Mouse (Mus musculus): Measurements from ENCODE around the gene Rapgef6. TPM values are rescaled to one million over a fixed set of nuclear protein-coding genes. Genes with fewer than 3 reads are reported as not detected.

The Rapgef6 gene
- polyA plus RNA-seq, 1 experiment from 2014 or later: 35.8 TPM

DNA sequence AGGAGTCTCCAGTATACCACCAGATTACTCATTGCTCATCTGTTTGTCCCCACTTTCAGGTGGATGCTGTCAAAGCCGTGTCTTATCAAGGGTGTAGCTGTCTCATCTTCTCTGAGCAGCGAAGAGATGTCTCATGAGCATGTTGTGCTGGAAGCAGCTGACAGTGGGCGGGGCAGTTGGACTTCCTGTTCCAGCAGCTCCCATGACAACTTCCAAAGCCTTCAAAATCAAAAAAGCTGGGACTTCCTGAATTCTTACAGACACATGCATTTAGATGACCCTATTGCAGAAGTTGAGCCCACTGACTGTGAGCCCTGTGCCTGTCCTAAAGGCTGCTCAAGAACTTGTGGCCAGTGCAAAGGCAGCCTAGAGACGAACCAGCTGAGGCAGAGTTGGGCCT lies 168.5 kb downstream of the Rapgef6 start:
- no peaks in the 10 kb centered on the region for H3K4me1 ChIP-seq (ENCODE audit: control insufficient read depth, insufficient read depth, low read length)
- H3K9ac ChIP-seq (ENCODE audit: low read depth, low read length): no peak overlapping the region
- H3K4me3 ChIP-seq (ENCODE audit: low read length): no peak overlapping the region
- H3K9me3 ChIP-seq (ENCODE audit: control insufficient read depth, low read length): no peaks in the 10 kb centered on the region
- H3K27ac ChIP-seq (ENCODE audit: low read depth, low read length): no peak overlapping the region
- no peaks in the 10 kb centered on the region for H3K27me3 ChIP-seq (ENCODE audit: control insufficient read depth, insufficient read depth, low read length)
- peaks cover 31% of the 10 kb centered on the region for H3K36me3 ChIP-seq (ENCODE audit: control insufficient read depth, insufficient read depth, low read length)
- no peak for ATAC-seq (ENCODE audit: low FRiP score, low TSS enrichment)
- 87% methylated on average over 4 of the region's 4 CpGs for WGBS
- H3K4me2 ChIP-seq (replicated peaks; ENCODE audit: low read depth, low read length): no peak overlapping the region

- Histone ChIP-seq H3K4me1 (ENCODE audit: control insufficient read depth, insufficient read depth, low read length) (no peaks in the 10 kb centered on the region), H3K36me3 (ENCODE audit: control insufficient read depth, insufficient read depth, low read length) (peaks cover 32% of the 10 kb centered on the region), H3K9me3 (ENCODE audit: control insufficient read depth, low read length) (no peaks in the 10 kb centered on the region), H3K27me3 (ENCODE audit: control insufficient read depth, insufficient read depth, low read length) (no peaks in the 10 kb centered on the region), H3K9ac (ENCODE audit: low read depth, low read length) (no peak overlapping the region), H3K4me2 (replicated peaks; ENCODE audit: low read depth, low read length) (no peak overlapping the region), H3K4me3 (ENCODE audit: low read length) (no peak overlapping the region), H3K27ac (ENCODE audit: low read depth, low read length) (no peak overlapping the region)
- WGBS: 88% methylated on average over 6 of the region's 6 CpGs
- ATAC-seq (ENCODE audit: low FRiP score, low TSS enrichment): no peak
Measured at GRCm38 (mm10) chr11:54693696-54694095, 171.0 kb downstream of the Rapgef6 start.

GRCm38 (mm10) chr11:54694291-54694690 lies 171.6 kb downstream of the Rapgef6 start:
- no peak overlapping the region for H3K27ac ChIP-seq (ENCODE audit: low read depth, low read length)
- no peak overlapping the region for H3K9ac ChIP-seq (ENCODE audit: low read depth, low read length)
- H3K36me3 ChIP-seq (ENCODE audit: control insufficient read depth, insufficient read depth, low read length): peaks cover 32% of the 10 kb centered on the region
- ATAC-seq (ENCODE audit: low FRiP score, low TSS enrichment): no peak
- H3K27me3 ChIP-seq (ENCODE audit: control insufficient read depth, insufficient read depth, low read length): no peaks in the 10 kb centered on the region
- no peak overlapping the region for H3K4me2 ChIP-seq (replicated peaks; ENCODE audit: low read depth, low read length)
- H3K4me3 ChIP-seq (ENCODE audit: low read length): no peak overlapping the region
- H3K4me1 ChIP-seq (ENCODE audit: control insufficient read depth, insufficient read depth, low read length): no peaks in the 10 kb centered on the region
- H3K9me3 ChIP-seq (ENCODE audit: control insufficient read depth, low read length): no peaks in the 10 kb centered on the region
- WGBS: 45% methylated on average over 8 of the region's 8 CpGs

DNA sequence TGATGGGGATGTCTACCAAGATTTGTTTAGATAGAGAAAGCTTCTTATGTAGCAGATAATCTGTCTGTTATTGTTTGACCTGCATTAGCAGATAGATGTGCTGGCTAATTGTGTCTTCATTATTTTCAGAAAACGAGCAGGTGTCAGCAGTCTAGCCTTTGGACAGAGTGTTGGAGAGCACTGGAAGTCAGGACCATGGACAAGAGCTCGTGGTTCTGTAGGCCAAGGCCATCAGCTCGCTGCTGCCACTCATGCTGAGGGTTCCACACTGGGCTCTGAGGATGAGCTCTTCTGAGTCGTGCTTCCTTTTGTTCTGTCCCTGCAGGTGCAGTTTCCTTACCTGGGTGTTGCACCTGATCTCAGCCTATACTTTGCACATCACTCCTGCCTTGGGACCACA lies 173.3 kb downstream of the Rapgef6 start:
- no peak overlapping the region for H3K9ac ChIP-seq (ENCODE audit: low read depth, low read length)
- H3K27ac ChIP-seq (ENCODE audit: low read depth, low read length): no peak overlapping the region
- no peak for ATAC-seq (ENCODE audit: low FRiP score, low TSS enrichment)
- H3K27me3 ChIP-seq (ENCODE audit: control insufficient read depth, insufficient read depth, low read length): no peaks in the 10 kb centered on the region
- WGBS: 74% methylated on average over 4 of the region's 4 CpGs
- no peak overlapping the region for H3K4me3 ChIP-seq (ENCODE audit: low read length)
- H3K9me3 ChIP-seq (ENCODE audit: control insufficient read depth, low read length): no peaks in the 10 kb centered on the region
- H3K4me1 ChIP-seq (ENCODE audit: control insufficient read depth, insufficient read depth, low read length): no peaks in the 10 kb centered on the region
- H3K4me2 ChIP-seq (replicated peaks; ENCODE audit: low read depth, low read length): no peak overlapping the region
- H3K36me3 ChIP-seq (ENCODE audit: control insufficient read depth, insufficient read depth, low read length): peaks cover 25% of the 10 kb centered on the region

DNA sequence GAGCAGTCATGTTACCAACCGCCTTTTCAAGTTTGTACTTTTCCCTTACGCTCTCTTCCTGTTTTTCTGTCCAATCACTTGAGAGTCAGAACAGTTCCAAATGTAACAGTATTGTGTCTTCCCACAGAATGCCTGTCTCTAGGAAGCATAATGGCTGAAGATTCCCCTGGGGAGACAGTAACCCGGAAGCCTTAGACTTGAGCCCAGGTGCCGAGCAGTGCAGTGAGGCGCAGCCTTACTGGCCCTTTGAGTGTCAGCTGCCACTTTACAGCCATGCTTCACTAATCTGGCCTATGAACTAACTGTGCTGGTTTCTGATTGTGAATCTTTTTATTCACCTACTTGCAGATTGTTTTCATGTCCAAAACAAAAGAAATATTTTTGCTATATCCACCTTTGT lies 175.0 kb downstream of the Rapgef6 start:
- Histone ChIP-seq H3K4me1 (ENCODE audit: control insufficient read depth, insufficient read depth, low read length) (no peaks in the 10 kb centered on the region), H3K36me3 (ENCODE audit: control insufficient read depth, insufficient read depth, low read length) (peaks cover 13% of the 10 kb centered on the region), H3K4me3 (ENCODE audit: low read length) (no peak overlapping the region), H3K9ac (ENCODE audit: low read depth, low read length) (no peak overlapping the region), H3K4me2 (replicated peaks; ENCODE audit: low read depth, low read length) (no peak overlapping the region), H3K27ac (ENCODE audit: low read depth, low read length) (no peak overlapping the region), H3K9me3 (ENCODE audit: control insufficient read depth, low read length) (no peaks in the 10 kb centered on the region), H3K27me3 (ENCODE audit: control insufficient read depth, insufficient read depth, low read length) (no peaks in the 10 kb centered on the region)
- WGBS: 84% methylated on average over 5 of the region's 5 CpGs
- ATAC-seq (ENCODE audit: low FRiP score, low TSS enrichment): no peak

DNA sequence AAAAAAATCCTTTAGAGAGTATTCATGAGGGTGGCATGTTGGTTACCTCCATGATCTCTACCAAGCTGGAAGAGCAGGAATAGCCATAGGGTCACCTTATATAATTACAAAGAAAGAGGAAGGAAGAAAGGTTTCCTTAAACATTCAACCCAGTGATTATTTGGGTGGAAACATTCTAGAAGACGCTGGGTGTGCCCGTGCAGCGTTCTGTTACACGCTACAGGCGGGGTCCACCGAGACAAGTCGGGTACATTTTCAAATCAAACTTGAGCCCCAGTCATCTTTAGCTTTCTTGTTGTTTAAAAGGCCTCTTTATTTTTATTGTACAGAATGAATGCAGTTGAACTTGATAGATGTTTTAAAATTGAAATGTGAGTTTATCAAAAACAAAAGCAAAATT lies 176.0 kb downstream of the Rapgef6 start:
- no peak overlapping the region for H3K9ac ChIP-seq (ENCODE audit: low read depth, low read length)
- no peak for ATAC-seq (ENCODE audit: low FRiP score, low TSS enrichment)
- H3K4me2 ChIP-seq (replicated peaks; ENCODE audit: low read depth, low read length): no peak overlapping the region
- no peak overlapping the region for H3K27ac ChIP-seq (ENCODE audit: low read depth, low read length)
- no peaks in the 10 kb centered on the region for H3K9me3 ChIP-seq (ENCODE audit: control insufficient read depth, low read length)
- H3K36me3 ChIP-seq (ENCODE audit: control insufficient read depth, insufficient read depth, low read length): peaks cover 13% of the 10 kb centered on the region
- WGBS: 96% methylated on average over 7 of the region's 7 CpGs
- H3K4me3 ChIP-seq (ENCODE audit: low read length): no peak overlapping the region
- H3K27me3 ChIP-seq (ENCODE audit: control insufficient read depth, insufficient read depth, low read length): no peaks in the 10 kb centered on the region
- no peaks in the 10 kb centered on the region for H3K4me1 ChIP-seq (ENCODE audit: control insufficient read depth, insufficient read depth, low read length)

DNA sequence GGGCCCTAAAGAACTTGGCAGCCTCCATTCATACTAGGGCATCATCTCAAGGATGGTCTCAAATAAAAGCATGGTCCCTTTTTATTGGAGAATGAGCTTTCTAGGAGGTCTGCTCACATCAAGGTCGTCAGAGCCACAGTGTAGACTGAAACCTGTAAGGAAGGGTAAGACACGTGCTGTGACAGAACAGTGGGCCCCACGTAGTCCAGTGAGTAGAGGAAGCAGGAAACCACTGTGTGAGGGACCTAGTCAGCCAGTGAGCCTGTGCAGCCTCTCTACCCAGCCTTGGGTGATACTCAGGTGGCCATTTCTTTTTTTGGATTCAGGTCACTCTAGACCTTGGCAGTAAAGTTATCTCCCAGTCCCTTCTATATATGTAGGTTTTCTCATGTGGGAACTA lies 177.3 kb downstream of the Rapgef6 start:
- 77% methylated on average over 3 of the region's 3 CpGs for WGBS
- Histone ChIP-seq H3K4me3 (ENCODE audit: low read length) (no peak overlapping the region), H3K27ac (ENCODE audit: low read depth, low read length) (no peak overlapping the region), H3K36me3 (ENCODE audit: control insufficient read depth, insufficient read depth, low read length) (peaks cover 10% of the 10 kb centered on the region), H3K9ac (ENCODE audit: low read depth, low read length) (no peak overlapping the region), H3K27me3 (ENCODE audit: control insufficient read depth, insufficient read depth, low read length) (no peaks in the 10 kb centered on the region), H3K9me3 (ENCODE audit: control insufficient read depth, low read length) (no peaks in the 10 kb centered on the region), H3K4me2 (replicated peaks; ENCODE audit: low read depth, low read length) (no peak overlapping the region), H3K4me1 (ENCODE audit: control insufficient read depth, insufficient read depth, low read length) (no peaks in the 10 kb centered on the region)
- ATAC-seq (ENCODE audit: low FRiP score, low TSS enrichment): no peak

DNA sequence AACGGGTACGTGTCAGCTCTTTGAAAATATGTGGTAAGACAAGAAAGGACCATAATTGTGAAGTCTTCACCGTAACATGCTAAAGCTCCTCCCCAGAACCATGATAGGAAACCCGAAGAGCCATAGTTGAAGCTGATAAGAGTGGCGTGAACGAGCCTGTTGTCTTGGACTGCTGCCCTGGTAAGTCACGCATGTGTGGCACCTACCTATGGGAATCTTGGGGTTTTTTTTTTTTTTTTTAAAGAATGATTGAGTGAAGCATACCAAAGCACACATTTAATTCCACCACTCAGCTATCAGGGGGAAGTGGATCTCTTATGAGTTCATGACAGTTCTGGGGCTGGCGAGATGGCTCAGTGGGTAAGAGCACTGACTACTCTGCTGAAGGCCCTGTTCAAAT lies 179.2 kb downstream of the Rapgef6 start:
- 94% methylated on average over 8 of the region's 8 CpGs for WGBS
- H3K4me2 ChIP-seq (replicated peaks; ENCODE audit: low read depth, low read length): no peak overlapping the region
- no peaks in the 10 kb centered on the region for H3K27me3 ChIP-seq (ENCODE audit: control insufficient read depth, insufficient read depth, low read length)
- H3K9ac ChIP-seq (ENCODE audit: low read depth, low read length): no peak overlapping the region
- H3K36me3 ChIP-seq (ENCODE audit: control insufficient read depth, insufficient read depth, low read length): peaks cover 4% of the 10 kb centered on the region
- H3K4me3 ChIP-seq (ENCODE audit: low read length): no peak overlapping the region
- H3K4me1 ChIP-seq (ENCODE audit: control insufficient read depth, insufficient read depth, low read length): no peaks in the 10 kb centered on the region
- no peaks in the 10 kb centered on the region for H3K9me3 ChIP-seq (ENCODE audit: control insufficient read depth, low read length)
- ATAC-seq (ENCODE audit: low FRiP score, low TSS enrichment): no peak
- no peak overlapping the region for H3K27ac ChIP-seq (ENCODE audit: low read depth, low read length)

GRCm38 (mm10) chr11:54703306-54703705 lies 180.7 kb downstream of the Rapgef6 start:
- H3K27ac ChIP-seq (ENCODE audit: low read depth, low read length): no peak overlapping the region
- H3K36me3 ChIP-seq (ENCODE audit: control insufficient read depth, insufficient read depth, low read length): no peaks in the 10 kb centered on the region
- no peaks in the 10 kb centered on the region for H3K4me1 ChIP-seq (ENCODE audit: control insufficient read depth, insufficient read depth, low read length)
- H3K27me3 ChIP-seq (ENCODE audit: control insufficient read depth, insufficient read depth, low read length): no peaks in the 10 kb centered on the region
- no peak overlapping the region for H3K9ac ChIP-seq (ENCODE audit: low read depth, low read length)
- H3K4me3 ChIP-seq (ENCODE audit: low read length): no peak overlapping the region
- 32% methylated on average over 4 of the region's 4 CpGs for WGBS
- no peak overlapping the region for H3K4me2 ChIP-seq (replicated peaks; ENCODE audit: low read depth, low read length)
- no peaks in the 10 kb centered on the region for H3K9me3 ChIP-seq (ENCODE audit: control insufficient read depth, low read length)
- ATAC-seq (ENCODE audit: low FRiP score, low TSS enrichment): no peak

DNA sequence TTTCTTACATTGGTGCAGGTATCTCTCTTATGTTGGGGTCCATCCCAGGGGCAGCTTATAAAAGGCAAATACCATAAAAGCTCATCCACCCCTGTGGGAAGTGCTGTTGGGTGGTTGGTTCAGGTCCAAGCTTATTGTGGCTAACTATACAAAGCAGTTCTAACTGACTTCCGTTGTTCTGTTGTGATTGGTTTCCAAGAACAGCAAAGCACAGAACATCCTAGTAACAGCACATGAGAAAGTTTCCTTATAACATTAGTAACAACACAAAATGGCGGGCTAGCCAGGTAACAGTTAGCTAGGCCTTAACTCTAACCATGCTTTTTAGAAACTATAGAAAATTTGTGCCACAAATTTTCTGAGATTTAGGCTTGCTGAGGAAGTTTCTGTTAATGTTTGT lies 185.5 kb downstream of the Rapgef6 start:
- no peaks in the 10 kb centered on the region for H3K4me1 ChIP-seq (ENCODE audit: control insufficient read depth, insufficient read depth, low read length)
- H3K27ac ChIP-seq (ENCODE audit: low read depth, low read length): no peak overlapping the region
- no peaks in the 10 kb centered on the region for H3K9me3 ChIP-seq (ENCODE audit: control insufficient read depth, low read length)
- no peak overlapping the region for H3K4me2 ChIP-seq (replicated peaks; ENCODE audit: low read depth, low read length)
- H3K36me3 ChIP-seq (ENCODE audit: control insufficient read depth, insufficient read depth, low read length): no peaks in the 10 kb centered on the region; the same call in 1 of the 2 replicates
- H3K9ac ChIP-seq (ENCODE audit: low read depth, low read length): no peak overlapping the region
- 94% methylated on average over 2 of the region's 2 CpGs for WGBS
- ATAC-seq (ENCODE audit: low FRiP score, low TSS enrichment): no peak
- no peaks in the 10 kb centered on the region for H3K27me3 ChIP-seq (ENCODE audit: control insufficient read depth, insufficient read depth, low read length)
- H3K4me3 ChIP-seq (ENCODE audit: low read length): no peak overlapping the region
